Mouse (Mus musculus): Measurements from ENCODE around the gene Fkbp5.

The Fkbp5 gene

DNA sequence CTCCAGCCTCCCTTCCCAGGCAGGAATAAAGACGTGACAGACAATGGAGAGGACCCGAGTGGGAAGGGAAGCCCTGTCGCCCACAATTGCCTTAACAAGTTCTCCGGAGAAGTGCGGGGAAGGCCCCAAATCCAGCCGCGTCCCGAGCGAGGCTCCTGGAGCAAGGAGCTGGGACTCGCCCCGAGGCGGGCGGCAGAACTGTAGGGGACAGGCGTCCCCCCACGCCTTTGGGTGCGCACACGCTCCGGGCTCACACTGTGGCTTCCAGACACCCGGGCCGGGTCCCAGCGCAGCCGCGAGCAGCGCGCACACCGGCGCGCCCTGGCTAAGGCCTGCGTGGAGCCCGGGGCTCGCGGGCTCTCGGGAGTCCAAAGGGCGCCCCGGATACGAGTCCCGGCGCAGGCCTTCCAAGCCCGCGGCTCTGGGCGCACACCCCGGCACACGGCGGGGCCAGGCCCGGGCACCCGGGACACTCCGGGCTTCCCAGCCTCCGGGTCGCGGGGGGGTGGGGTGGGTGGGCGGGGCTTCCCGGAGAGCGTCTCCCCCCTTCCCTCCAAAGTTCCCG lies 167.3 kb downstream of the Fkbp5 start:
- no peak for DNase-seq (ENCODE audit: low read depth in 1 of 2, low spot score in 2 of 2)

DNA sequence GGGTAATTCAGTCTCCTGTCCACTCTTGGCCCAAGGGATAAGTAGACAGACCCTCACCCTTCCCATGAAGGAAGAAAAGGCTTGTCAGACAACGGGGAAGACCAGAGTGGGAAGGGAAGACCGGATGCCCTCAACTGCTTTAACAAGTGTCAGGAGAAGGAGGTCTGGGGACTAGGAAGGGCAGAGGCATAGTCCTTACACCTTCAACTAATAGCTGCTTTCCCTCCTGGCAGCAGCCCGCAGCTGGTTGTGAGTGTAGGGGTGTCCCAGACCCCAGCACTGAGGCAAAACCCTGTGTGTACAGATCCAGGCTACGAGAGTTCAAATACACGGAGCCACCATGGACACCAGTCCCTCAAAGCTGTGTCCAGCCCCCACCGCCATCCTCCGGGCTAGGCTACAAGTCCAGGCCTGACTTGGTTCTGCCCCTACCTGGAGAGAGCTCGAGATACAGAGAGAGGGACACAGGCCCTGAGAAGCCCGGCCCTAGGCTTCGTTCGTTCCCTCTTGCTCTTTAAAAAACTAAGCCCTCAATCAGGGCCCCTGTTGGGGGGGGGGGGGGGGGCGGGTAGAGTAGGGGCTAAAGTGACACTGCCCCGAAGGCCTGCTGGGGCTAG lies 168.0 kb downstream of the Fkbp5 start:
- no peak for DNase-seq (ENCODE audit: low read depth in 1 of 2, low spot score in 2 of 2)

All from monocyte, adult 2 months (primary cell).